Mouse (Mus musculus) intestine, embryonic 16.5 days (tissue): ENCODE measurements around the gene Efcab2. TPM values are rescaled to one million over a fixed set of nuclear protein-coding genes. Genes with fewer than 3 reads are reported as not detected.
"Not testable (repeated sequence)": the region's sequence is repeated elsewhere in the genome, so short reads cannot be mapped to it uniquely, and the experiment has no call there.

Experiments used
- ATAC-seq: fragments of 200-750 bp; cut with Nextera tagmentation; 2 replicates; pipeline ENCODE4 v1.8.0; 2017; ENCODE audit warnings: moderate TSS enrichment, moderate library complexity
- H3K27ac ChIP-seq: fragments of 300-500 bp; sonication (generic); 2 replicates; pipeline ENCODE4 v1.5.1; 2014; ENCODE audit warnings: mild to moderate bottlenecking, low read length
- H3K27me3 ChIP-seq: fragments of 300-500 bp; sonication (generic); replicated peaks from 2 replicates; pipeline ENCODE4 v1.6.1; 2014; ENCODE audit warnings: low read length, control low read depth, mixed read lengths; ENCODE audit not compliant: control insufficient read depth, insufficient read depth
- H3K36me3 ChIP-seq: fragments of 300-500 bp; sonication (generic); 2 replicates; pipeline ENCODE4 v1.6.1; 2014; ENCODE audit warnings: low read length, control low read depth; ENCODE audit not compliant: control insufficient read depth, insufficient read depth
- H3K4me1 ChIP-seq: fragments of 300-500 bp; sonication (generic); 2 replicates; pipeline ENCODE4 v1.6.1; 2014; ENCODE audit warnings: low read length, control low read depth, mixed read lengths; ENCODE audit not compliant: control insufficient read depth, insufficient read depth
- H3K4me2 ChIP-seq: fragments of 300-500 bp; sonication (generic); 2 replicates; pipeline ENCODE4 v1.6.1; 2014; ENCODE audit warnings: low read depth, low read length, control low read depth
- H3K4me3 ChIP-seq: fragments of 300-500 bp; sonication (generic); 2 replicates; pipeline ENCODE4 v1.5.1; 2014; ENCODE audit warnings: mild to moderate bottlenecking, low read length
- H3K9ac ChIP-seq: fragments of 300-500 bp; sonication (generic); 2 replicates; pipeline ENCODE4 v1.6.1; 2014; ENCODE audit warnings: low read depth, low read length
- H3K9me3 ChIP-seq: fragments of 300-500 bp; sonication (generic); 2 replicates; pipeline ENCODE4 v1.6.1; 2016; ENCODE audit warnings: low read length, control low read depth; ENCODE audit not compliant: control insufficient read depth
- WGBS: fragments of 180-500 bp; shearing (Covaris S2); extraction: QIAGEN DNeasy Blood & Tissue Kit; methylation state at CpG from one replicate; pipeline ENCODE4 v1.1.7; 2014; 5-methylcytosine and 5-hydroxymethylcytosine counted together
- polyA plus RNA-seq: library from polyadenylated mRNA; unstranded; fragments of >200 nt; fragmentation: Nextera tagmentation; extraction: Ambion mirVana; gene quantifications from 2 replicates; pipeline ENCODE4 v1.2.1, GENCODE M21; 2015

Efcab2 gene
- polyA plus RNA-seq, 1 experiment from 2014 or later, result 8.8 TPM

- Histone ChIP-seq H3K4me2 (no peak overlapping the region), H3K4me3 (no peak overlapping the region), H3K27me3 (no peaks in the 10 kb centered on the region), H3K9ac (no peak overlapping the region), H3K9me3 (0 out of 2 replicates have a peak, but pooled peaks cover 3% of the 10 kb centered on the region), H3K4me1 (no peaks in the 10 kb centered on the region), H3K27ac (peak overlapping the region; percentile 42; the same call in 1 of the 2 replicates), H3K36me3 (no peaks in the 10 kb centered on the region)
- ATAC-seq, result peak; percentile 90
- WGBS, result 48% methylated on average over 4 of the region's 4 CpGs
Observed at GRCm38 (mm10) chr1:178396383-178396782, 9.5 kb upstream of the Efcab2 start.

GRCm38 (mm10) chr1:178399879-178400278 lies 6.0 kb upstream of the Efcab2 start:
- no peak for ATAC-seq
- Histone ChIP-seq H3K4me2 (no peak overlapping the region), H3K4me3 (no peak overlapping the region), H3K9ac (no peak overlapping the region), H3K27me3 (no peaks in the 10 kb centered on the region), H3K9me3 (0 out of 2 replicates have a peak, but pooled peaks cover 3% of the 10 kb centered on the region), H3K4me1 (no peaks in the 10 kb centered on the region), H3K36me3 (no peaks in the 10 kb centered on the region), H3K27ac (no peak overlapping the region)
- 82% methylated on average over 6 of the region's 6 CpGs for WGBS

- no peak for ATAC-seq
- H3K27ac ChIP-seq, result no peak overlapping the region
- no peaks in the 10 kb centered on the region for H3K36me3 ChIP-seq
- H3K27me3 ChIP-seq, result no peaks in the 10 kb centered on the region
- H3K4me3 ChIP-seq, result no peak overlapping the region
- H3K9ac ChIP-seq, result no peak overlapping the region
- H3K4me2 ChIP-seq, result no peak overlapping the region
- H3K4me1 ChIP-seq, result no peaks in the 10 kb centered on the region
- 55% methylated on average over 7 of the region's 7 CpGs for WGBS
- H3K9me3 ChIP-seq, result 0 out of 2 replicates have a peak, but pooled peaks cover 3% of the 10 kb centered on the region
Observed at GRCm38 (mm10) chr1:178400652-178401051, 5.2 kb upstream of the Efcab2 start.

GRCm38 (mm10) chr1:178401960-178402359 lies 3.9 kb upstream of the Efcab2 start:
- ATAC-seq, result no peak
- Histone ChIP-seq H3K27me3 (no peaks in the 10 kb centered on the region), H3K9me3 (0 out of 2 replicates have a peak, but pooled peaks cover 3% of the 10 kb centered on the region), H3K9ac (no peak overlapping the region), H3K36me3 (no peaks in the 10 kb centered on the region), H3K4me3 (no peak overlapping the region), H3K4me1 (no peaks in the 10 kb centered on the region), H3K4me2 (no peak overlapping the region), H3K27ac (no peak overlapping the region)
- WGBS, result 89% methylated on average over 6 of the region's 6 CpGs

- no peaks in the 10 kb centered on the region for H3K9me3 ChIP-seq
- under 1% methylated on average over 23 of the region's 23 CpGs for WGBS
- H3K4me2 ChIP-seq, result peak overlapping the region; percentile 69
- peak overlapping the region; percentile 99 for H3K9ac ChIP-seq
- H3K4me3 ChIP-seq, result peak overlapping the region; percentile 78
- no peaks in the 10 kb centered on the region for H3K27me3 ChIP-seq
- peak overlapping the region; percentile 100 for H3K27ac ChIP-seq
- peak; percentile 87 for ATAC-seq
- H3K4me1 ChIP-seq, result no peaks in the 10 kb centered on the region
- no peaks in the 10 kb centered on the region for H3K36me3 ChIP-seq
Observed at GRCm38 (mm10) chr1:178405445-178405911, 407 bp upstream of the Efcab2 start.

DNA sequence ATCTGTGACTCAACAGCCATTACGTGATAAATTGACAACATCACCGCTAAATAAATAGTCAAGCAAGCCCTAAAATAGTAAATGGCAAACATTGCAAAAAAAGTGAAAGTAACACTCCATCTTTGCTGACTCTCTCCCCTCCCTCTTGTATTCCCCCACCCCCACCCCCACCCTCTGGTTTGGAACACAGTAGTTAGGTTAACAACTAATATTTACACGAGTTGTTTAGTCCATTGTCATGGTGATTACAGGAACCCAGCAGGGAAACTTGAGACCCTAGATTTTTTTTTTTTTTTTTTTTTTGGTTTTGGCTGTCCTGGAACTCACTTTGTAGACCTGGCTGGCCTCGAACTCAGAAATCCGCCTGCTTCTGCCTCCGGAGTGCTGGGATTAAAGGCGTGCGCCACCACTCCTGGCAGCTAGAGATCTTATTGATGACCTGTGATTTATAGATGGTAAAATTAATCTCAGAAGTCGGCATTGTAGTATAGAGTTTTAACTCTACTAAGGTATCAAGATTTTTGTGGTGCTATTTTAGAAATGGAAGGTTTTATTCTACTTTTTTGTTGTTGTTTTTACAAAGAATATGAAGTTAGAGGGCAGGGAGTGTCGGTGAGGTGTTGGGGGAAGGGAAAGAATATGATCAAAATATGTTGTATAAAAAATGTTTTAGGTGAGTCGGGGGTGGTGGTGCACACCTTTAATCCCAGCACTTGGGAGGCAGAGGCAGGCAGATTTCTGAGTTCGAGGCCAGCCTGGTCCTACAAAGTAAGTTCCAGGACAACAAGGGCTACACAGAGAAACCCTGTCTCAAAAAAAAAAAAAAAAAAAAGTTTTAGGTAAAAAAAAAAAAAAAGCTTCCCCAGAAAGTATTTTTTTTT lies 1.1 kb downstream of the Efcab2 start:
- H3K4me3 ChIP-seq, result peak overlapping the region; percentile 78
- H3K9ac ChIP-seq, result peak overlapping the region; percentile 99
- peak; percentile 14 for ATAC-seq
- H3K27me3 ChIP-seq, result no peaks in the 10 kb centered on the region
- no peaks in the 10 kb centered on the region for H3K36me3 ChIP-seq
- H3K27ac ChIP-seq, result peak overlapping the region; percentile 100
- H3K4me1 ChIP-seq, result no peaks in the 10 kb centered on the region
- peak overlapping the region; percentile 69 for H3K4me2 ChIP-seq
- no peaks in the 10 kb centered on the region for H3K9me3 ChIP-seq
- WGBS, result 66% methylated on average over 12 of the region's 12 CpGs

DNA sequence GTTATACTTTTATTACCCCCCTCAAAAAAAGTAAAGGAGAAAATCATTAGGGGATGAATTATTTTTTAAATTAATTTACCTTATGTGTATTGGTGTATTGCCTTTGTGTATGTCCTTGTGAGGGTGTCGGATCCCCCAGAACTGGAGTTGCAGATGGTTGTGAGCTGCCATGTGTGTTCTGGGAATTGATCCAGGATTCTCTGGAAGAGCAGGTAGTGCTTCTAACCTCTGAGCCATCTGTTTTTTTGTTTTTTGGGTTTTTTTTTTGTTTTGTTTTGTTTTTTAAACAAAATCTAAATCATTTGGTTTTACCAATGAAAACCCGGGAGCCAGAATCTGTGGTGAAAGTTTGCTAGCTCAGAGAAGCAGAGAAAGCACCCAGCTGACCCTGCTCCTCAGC lies 1.8 kb downstream of the Efcab2 start:
- Histone ChIP-seq H3K27ac (no peak overlapping the region), H3K4me1 (no peaks in the 10 kb centered on the region), H3K27me3 (no peaks in the 10 kb centered on the region), H3K9ac (no peak overlapping the region), H3K4me3 (no peak overlapping the region), H3K36me3 (no peaks in the 10 kb centered on the region), H3K9me3 (no peaks in the 10 kb centered on the region), H3K4me2 (no peak overlapping the region)
- whole genome bisulfite sequencing, result 67% methylated on average over 2 of the region's 2 CpGs
- ATAC-seq, result no peak

- no peaks in the 10 kb centered on the region for H3K9me3 ChIP-seq
- no peak for ATAC-seq
- H3K27me3 ChIP-seq, result no peaks in the 10 kb centered on the region
- no peaks in the 10 kb centered on the region for H3K4me1 ChIP-seq
- H3K4me2 ChIP-seq, result no peak overlapping the region
- H3K36me3 ChIP-seq, result no peaks in the 10 kb centered on the region
- no peak overlapping the region for H3K9ac ChIP-seq
- 46% methylated on average over 4 of the region's 4 CpGs for WGBS
- no peak overlapping the region for H3K27ac ChIP-seq
- H3K4me3 ChIP-seq, result no peak overlapping the region
Observed at GRCm38 (mm10) chr1:178408901-178409361, 3.0 kb downstream of the Efcab2 start.

DNA sequence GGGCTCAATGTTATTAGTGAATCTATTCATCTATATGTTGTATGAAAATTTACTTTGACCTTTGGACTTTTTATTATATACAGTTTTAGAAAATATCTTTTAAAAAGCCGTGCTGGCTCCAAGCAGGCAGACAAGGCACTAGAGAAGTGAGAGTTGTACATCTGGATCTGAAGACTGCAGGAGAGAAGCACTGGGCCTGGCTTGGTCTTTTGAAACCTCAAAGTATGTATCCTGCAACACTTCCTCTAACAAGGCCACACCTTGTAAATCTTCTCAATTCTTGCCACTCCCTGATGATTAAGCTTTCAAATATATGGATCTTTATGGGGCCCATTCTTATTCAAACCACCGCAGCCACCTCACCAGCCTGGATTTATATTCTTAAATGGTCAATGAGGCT lies 7.5 kb downstream of the Efcab2 start:
- H3K4me2 ChIP-seq, H3K27ac ChIP-seq, ATAC-seq, H3K4me3 ChIP-seq, H3K36me3 ChIP-seq, H3K9me3 ChIP-seq, H3K4me1 ChIP-seq, H3K27me3 ChIP-seq, H3K9ac ChIP-seq: not testable (repeated sequence)
- WGBS, result 66% methylated on average over 2 of the region's 2 CpGs
